Mouse (Mus musculus) limb, embryonic 15.5 days (tissue): ENCODE measurements at regions not wholly inside any gene's neighbourhood (a gene's known extent, or its start where the extent isn't known, plus 50 kb on each side); places are given as distances from the start of the nearest gene placed in this dataset.
"Not testable (repeated sequence)": the region's sequence is repeated elsewhere in the genome, so short reads cannot be mapped to it uniquely, and the experiment has no call there.

Source experiments
- ATAC-seq: fragments of 200-750 bp; cut with Nextera tagmentation; 2 replicates; pipeline ENCODE4 v1.8.0; 2017; ENCODE audit warnings: low read depth, moderate TSS enrichment; ENCODE audit not compliant: insufficient number of reproducible peaks, low FRiP score, low TSS enrichment
- H3K27ac ChIP-seq: fragments of 300-500 bp; sonication (generic); 2 replicates; pipeline ENCODE4 v1.5.1; 2015; ENCODE audit warnings: moderate library complexity, mild to moderate bottlenecking, inconsistent platforms
- H3K27me3 ChIP-seq: fragments of 300-500 bp; sonication (generic); 2 replicates; pipeline ENCODE4 v1.6.1; 2015; ENCODE audit warnings: inconsistent platforms
- H3K36me3 ChIP-seq: fragments of 300-500 bp; sonication (generic); 2 replicates; pipeline ENCODE4 v1.6.1; 2015; ENCODE audit warnings: inconsistent platforms
- H3K4me1 ChIP-seq: fragments of 300-500 bp; sonication (generic); 2 replicates; pipeline ENCODE4 v1.6.1; 2015; ENCODE audit warnings: inconsistent platforms
- H3K4me2 ChIP-seq: fragments of 300-500 bp; sonication (generic); 2 replicates; pipeline ENCODE4 v1.6.1; 2015; ENCODE audit warnings: mild to moderate bottlenecking, inconsistent platforms
- H3K4me3 ChIP-seq: fragments of 300-500 bp; sonication (generic); 2 replicates; pipeline ENCODE4 v1.5.1; 2015; ENCODE audit warnings: mild to moderate bottlenecking, inconsistent platforms
- H3K9ac ChIP-seq: fragments of 300-500 bp; sonication (generic); 2 replicates; pipeline ENCODE4 v1.6.1; 2015; ENCODE audit warnings: inconsistent platforms
- H3K9me3 ChIP-seq: fragments of 300-500 bp; sonication (generic); 2 replicates; pipeline ENCODE4 v1.6.1; 2016; ENCODE audit warnings: inconsistent platforms
- WGBS: fragments of 180-500 bp; shearing (Covaris S2); methylation state at CpG from one replicate; pipeline ENCODE4 v1.1.7; 2015; 5-methylcytosine and 5-hydroxymethylcytosine counted together

- Histone ChIP-seq H3K9me3 (no peaks in the 10 kb centered on the region), H3K4me2 (no peak overlapping the region), H3K9ac (no peak overlapping the region), H3K36me3 (no peaks in the 10 kb centered on the region), H3K4me1 (no peaks in the 10 kb centered on the region), H3K27ac (no peak overlapping the region), H3K27me3 (no peaks in the 10 kb centered on the region), H3K4me3 (no peak overlapping the region)
- no peak for ATAC-seq
- 75% methylated on average over 5 of the region's 5 CpGs for WGBS
Measured at GRCm38 (mm10) chrX:94785983-94786382, 61.6 kb downstream of the Zxdb start.

- no peak overlapping the region for H3K4me2 ChIP-seq
- H3K9me3 ChIP-seq = no peaks in the 10 kb centered on the region
- no peaks in the 10 kb centered on the region for H3K27me3 ChIP-seq
- ATAC-seq = no peak
- H3K4me1 ChIP-seq = no peaks in the 10 kb centered on the region
- H3K9ac ChIP-seq = no peak overlapping the region
- no peak overlapping the region for H3K27ac ChIP-seq
- WGBS = 77% methylated on average over 3 of the region's 3 CpGs
- no peaks in the 10 kb centered on the region for H3K36me3 ChIP-seq
- no peak overlapping the region for H3K4me3 ChIP-seq
Measured at GRCm38 (mm10) chrX:94788331-94788920, 64.1 kb downstream of the Zxdb start.

GRCm38 (mm10) chrX:94796845-94797244, 72.5 kb downstream of the Zxdb start:
- not testable (repeated sequence) for H3K9ac ChIP-seq, H3K27me3 ChIP-seq, H3K9me3 ChIP-seq, H3K27ac ChIP-seq, ATAC-seq, H3K4me2 ChIP-seq, H3K4me3 ChIP-seq, H3K36me3 ChIP-seq, H3K4me1 ChIP-seq
- no CpG with 5 or more reads among the region's 37 CpGs for WGBS

GRCm38 (mm10) chrX:94797348-94798182, 73.2 kb downstream of the Zxdb start:
- not testable (repeated sequence) for H3K9me3 ChIP-seq, H3K4me2 ChIP-seq, H3K27me3 ChIP-seq, H3K36me3 ChIP-seq, H3K4me3 ChIP-seq, H3K9ac ChIP-seq, H3K4me1 ChIP-seq, H3K27ac ChIP-seq
- ATAC-seq = peak; percentile 54; the same call in 1 of the 2 replicates
- no CpG with 5 or more reads among the region's 131 CpGs for WGBS

GRCm38 (mm10) chrX:94798183-94798619, 73.8 kb downstream of the Zxdb start:
- H3K36me3 ChIP-seq, H3K27ac ChIP-seq, H3K27me3 ChIP-seq, H3K4me3 ChIP-seq, H3K4me2 ChIP-seq, H3K9ac ChIP-seq, H3K9me3 ChIP-seq, H3K4me1 ChIP-seq: not testable (repeated sequence)
- no CpG with 5 or more reads among the region's 22 CpGs for WGBS
- peak; percentile 33 for ATAC-seq

- not testable (repeated sequence) for H3K4me2 ChIP-seq, H3K9me3 ChIP-seq, H3K4me1 ChIP-seq, H3K36me3 ChIP-seq, ATAC-seq, H3K4me3 ChIP-seq, H3K27me3 ChIP-seq, H3K27ac ChIP-seq, H3K9ac ChIP-seq
- no CpG with 5 or more reads among the region's 3 CpGs for WGBS
Measured at GRCm38 (mm10) chrX:94812760-94813159, 88.4 kb downstream of the Zxdb start.

GRCm38 (mm10) chrX:94827524-94827923, 103.2 kb downstream of the Zxdb start:
- not testable (repeated sequence) for H3K9ac ChIP-seq, H3K36me3 ChIP-seq, H3K27ac ChIP-seq, H3K27me3 ChIP-seq, H3K9me3 ChIP-seq, H3K4me1 ChIP-seq, ATAC-seq, H3K4me3 ChIP-seq, H3K4me2 ChIP-seq
- WGBS = 91% methylated on average over 6 of the region's 6 CpGs

GRCm38 (mm10) chrX:94844110-94844779, 119.9 kb downstream of the Zxdb start:
- not testable (repeated sequence) for ATAC-seq, H3K9ac ChIP-seq, H3K9me3 ChIP-seq, H3K4me2 ChIP-seq, H3K4me3 ChIP-seq, H3K27ac ChIP-seq, H3K4me1 ChIP-seq, H3K36me3 ChIP-seq, H3K27me3 ChIP-seq
- WGBS = 33% methylated on average over 2 of the region's 2 CpGs

GRCm38 (mm10) chrX:94849549-94849948, 125.2 kb downstream of the Zxdb start:
- ATAC-seq, H3K4me1 ChIP-seq, H3K4me2 ChIP-seq, H3K27ac ChIP-seq, H3K9ac ChIP-seq, H3K4me3 ChIP-seq, H3K36me3 ChIP-seq, H3K9me3 ChIP-seq, H3K27me3 ChIP-seq: not testable (repeated sequence)
- WGBS = 80% methylated on average over 1 of the region's 3 CpGs

- Histone ChIP-seq H3K4me1 (no peaks in the 10 kb centered on the region), H3K27me3 (no peaks in the 10 kb centered on the region), H3K4me3 (no peak overlapping the region), H3K27ac (no peak overlapping the region), H3K9me3 (no peaks in the 10 kb centered on the region), H3K9ac (no peak overlapping the region), H3K36me3 (no peaks in the 10 kb centered on the region), H3K4me2 (no peak overlapping the region)
- no peak for ATAC-seq
- 63% methylated on average over 1 of the region's 1 CpGs for WGBS
Measured at GRCm38 (mm10) chrX:94857501-94857900, 133.1 kb downstream of the Zxdb start.

GRCm38 (mm10) chrX:94857954-94858353, 133.6 kb downstream of the Zxdb start:
- 70% methylated on average over 4 of the region's 4 CpGs for WGBS

GRCm38 (mm10) chrX:94863123-94863522, 138.8 kb downstream of the Zxdb start:
- 67% methylated on average over 1 of the region's 1 CpGs for WGBS
- Histone ChIP-seq H3K36me3 (no peaks in the 10 kb centered on the region), H3K4me3 (no peak overlapping the region)

More at GRCm38 (mm10) chrX:94857954-94858353, 133.6 kb downstream of the Zxdb start:
- H3K9me3 ChIP-seq = no peaks in the 10 kb centered on the region
- no peak for ATAC-seq
- no peaks in the 10 kb centered on the region for H3K4me1 ChIP-seq
- no peaks in the 10 kb centered on the region for H3K36me3 ChIP-seq
- H3K4me2 ChIP-seq = no peak overlapping the region
- H3K27ac ChIP-seq = no peak overlapping the region
- no peak overlapping the region for H3K9ac ChIP-seq
- H3K27me3 ChIP-seq = no peaks in the 10 kb centered on the region
- no peak overlapping the region for H3K4me3 ChIP-seq

More at GRCm38 (mm10) chrX:94863123-94863522, 138.8 kb downstream of the Zxdb start:
- H3K27ac ChIP-seq = no peak overlapping the region
- H3K4me2 ChIP-seq = no peak overlapping the region
- no peaks in the 10 kb centered on the region for H3K9me3 ChIP-seq
- no peaks in the 10 kb centered on the region for H3K4me1 ChIP-seq
- no peak for ATAC-seq
- H3K9ac ChIP-seq = no peak overlapping the region
- no peaks in the 10 kb centered on the region for H3K27me3 ChIP-seq
